Mouse (Mus musculus) stomach, postnatal 0 days (tissue): ENCODE results near the gene Ipp. TPM values are rescaled to one million over a fixed set of nuclear protein-coding genes. Genes with fewer than 3 reads are reported as not detected.

ENCODE experiments used
- ATAC-seq: fragments of 200-750 bp; cut with Nextera tagmentation; 2 replicates; pipeline ENCODE4 v1.8.0; 2017; ENCODE audit not compliant: low FRiP score, low TSS enrichment
- DNase-seq: peaks from one replicate; pipeline ENCODE4 v3.0.0-alpha.2; 2016; ENCODE audit warnings: low spot score
- H3K27ac ChIP-seq: fragments of 300-500 bp; sonication (generic); replicated peaks from 2 replicates; pipeline ENCODE4 v1.5.1; 2014; ENCODE audit warnings: mild to moderate bottlenecking, control low read depth
- H3K27me3 ChIP-seq: fragments of 300-500 bp; sonication (generic); 2 replicates; pipeline ENCODE4 v1.6.1; 2014; ENCODE audit warnings: low read length; ENCODE audit not compliant: control insufficient read depth, insufficient read depth
- H3K36me3 ChIP-seq: fragments of 300-500 bp; sonication (generic); 2 replicates; pipeline ENCODE4 v1.6.1; 2014; ENCODE audit warnings: low read length, mixed read lengths; ENCODE audit not compliant: control insufficient read depth, insufficient read depth
- H3K4me1 ChIP-seq: fragments of 300-500 bp; sonication (generic); replicated peaks from 2 replicates; pipeline ENCODE4 v1.6.1; 2014; ENCODE audit warnings: antibody characterized with exemption; ENCODE audit not compliant: control insufficient read depth, insufficient read depth
- H3K4me2 ChIP-seq: fragments of 300-500 bp; sonication (generic); replicated peaks from 2 replicates; pipeline ENCODE4 v1.6.1; 2014; ENCODE audit warnings: low read depth, mild to moderate bottlenecking, control low read depth, moderate library complexity
- H3K4me3 ChIP-seq: fragments of 300-500 bp; sonication (generic); 2 replicates; pipeline ENCODE4 v1.5.1; 2014; ENCODE audit warnings: low read depth, low read length, control low read depth
- H3K9ac ChIP-seq: fragments of 300-500 bp; sonication (generic); 2 replicates; pipeline ENCODE4 v1.6.1; 2014; ENCODE audit warnings: mild to moderate bottlenecking, low read length, control low read depth, mixed read lengths
- H3K9me3 ChIP-seq: fragments of 300-500 bp; sonication (generic); 2 replicates; pipeline ENCODE4 v1.6.1; 2016; ENCODE audit warnings: low read length; ENCODE audit not compliant: control insufficient read depth
- CTCF ChIP-seq: IDR thresholded peaks from 2 replicates; pipeline ENCODE4 v1.5.1; 2016; ENCODE audit warnings: antibody characterized with exemption, low read depth, mild to moderate bottlenecking, moderate library complexity
- EP300 ChIP-seq: optimal IDR thresholded peaks from 2 replicates; pipeline ENCODE3; 2016; ENCODE audit warnings: antibody characterized with exemption
- WGBS: fragments of 180-500 bp; shearing (Covaris S2); extraction: QIAGEN DNeasy Blood & Tissue Kit; methylation state at CpG from one replicate; pipeline ENCODE4 v1.1.7; 2014; 5-methylcytosine and 5-hydroxymethylcytosine counted together
- polyA plus RNA-seq: library from polyadenylated mRNA; unstranded; fragments of >200 nt; fragmentation: Nextera tagmentation; extraction: Ambion mirVana; gene quantifications from 2 replicates; pipeline ENCODE4 v1.2.1, GENCODE M21; 2015

Gene Ipp
- polyA plus RNA-seq, 1 experiment from 2014 or later = 8.4 TPM

DNA sequence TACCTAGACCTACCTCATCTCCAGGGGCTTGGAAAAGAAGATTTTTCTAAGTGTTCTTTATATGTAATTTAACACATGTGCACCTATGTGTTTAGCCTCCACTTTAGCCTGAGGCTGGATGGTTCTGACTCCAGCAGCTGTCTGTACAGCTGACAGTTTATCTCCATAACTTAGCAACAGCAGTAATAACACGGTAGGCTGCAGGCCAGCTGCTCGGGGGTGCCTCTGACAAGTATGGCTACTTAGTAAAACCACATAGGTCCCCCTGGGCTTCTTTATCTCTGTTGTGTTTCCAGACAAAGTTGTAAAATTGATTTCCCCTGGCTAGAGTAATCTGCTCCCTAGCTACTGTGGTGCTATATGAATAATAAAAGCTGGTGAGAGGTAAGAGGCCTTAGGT, 23.9 kb upstream of the Ipp start:
- ATAC-seq (no peak), DNase-seq (no peak)
- Histone ChIP-seq H3K9me3 (no peaks in the 10 kb centered on the region), H3K4me2 (no peak overlapping the region), H3K4me1 (no peaks in the 10 kb centered on the region), H3K27ac (no peak overlapping the region), H3K4me3 (no peak overlapping the region), H3K36me3 (no peaks in the 10 kb centered on the region), H3K27me3 (no peaks in the 10 kb centered on the region), H3K9ac (no peak overlapping the region)
- WGBS = 24% methylated on average over 2 of the region's 2 CpGs
- TF ChIP-seq CTCF (no peak), EP300 (no peak)

DNA sequence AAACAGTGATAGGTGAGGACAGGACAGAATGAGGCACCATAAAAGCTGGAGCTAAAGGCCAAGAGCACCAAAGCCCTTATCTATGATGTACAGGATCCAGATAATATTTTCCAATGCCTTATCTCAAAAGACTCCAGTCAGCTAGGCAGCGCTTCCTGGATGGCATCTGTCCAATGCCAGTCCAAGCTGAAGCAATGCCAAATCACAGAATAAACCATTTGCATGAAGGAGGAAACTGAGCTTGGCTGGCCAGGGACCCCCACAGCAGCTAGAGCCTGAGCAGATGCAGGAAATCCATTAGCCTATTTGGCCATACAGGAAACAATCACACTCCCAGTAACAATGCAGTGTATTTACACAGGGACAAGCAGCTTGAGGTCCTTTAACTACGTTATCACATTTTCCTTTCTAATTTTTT, 16.2 kb upstream of the Ipp start:
- peak; percentile 37 for DNase-seq
- Histone ChIP-seq H3K4me3 (no peak overlapping the region), H3K27me3 (no peaks in the 10 kb centered on the region), H3K9me3 (peaks cover 3% of the 10 kb centered on the region; the same call in 1 of the 2 replicates), H3K4me2 (no peak overlapping the region), H3K4me1 (no peaks in the 10 kb centered on the region), H3K9ac (no peak overlapping the region), H3K36me3 (no peaks in the 10 kb centered on the region), H3K27ac (no peak overlapping the region)
- WGBS = 29% methylated on average over 2 of the region's 2 CpGs
- TF ChIP-seq EP300 (no peak), CTCF (no peak)
- peak; percentile 73 for ATAC-seq

DNA sequence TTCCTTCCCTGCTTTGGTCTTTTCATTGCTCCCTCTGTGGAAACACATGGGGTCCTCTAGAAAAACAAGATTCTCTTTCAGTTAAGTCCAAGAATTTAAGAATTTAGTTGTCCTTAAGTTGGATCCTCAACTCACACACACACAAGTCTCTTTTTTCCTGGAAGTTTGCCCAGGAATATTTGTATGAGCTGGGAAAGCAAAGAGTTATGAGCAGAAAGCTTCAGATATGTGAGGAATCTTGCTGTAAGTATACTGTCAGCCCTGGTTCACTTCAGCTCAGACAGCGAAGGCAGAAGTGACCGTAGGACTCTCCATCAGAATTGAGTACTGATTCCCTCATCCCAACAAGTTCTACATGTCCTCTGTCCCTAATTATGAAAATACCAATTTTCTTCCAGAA, 15.5 kb upstream of the Ipp start:
- H3K36me3 ChIP-seq = no peaks in the 10 kb centered on the region
- WGBS = 35% methylated on average over 2 of the region's 2 CpGs
- H3K9me3 ChIP-seq = peaks cover 3% of the 10 kb centered on the region; the same call in 1 of the 2 replicates
- no peak overlapping the region for H3K4me2 ChIP-seq
- DNase-seq (no peak), ATAC-seq (no peak)
- H3K27me3 ChIP-seq = no peaks in the 10 kb centered on the region
- H3K27ac ChIP-seq = peak overlapping the region; percentile 30; the same call in 1 of the 2 replicates
- H3K9ac ChIP-seq = no peak overlapping the region
- TF ChIP-seq CTCF = no peak
- TF ChIP-seq EP300 = no peak
- H3K4me1 ChIP-seq = no peaks in the 10 kb centered on the region
- no peak overlapping the region for H3K4me3 ChIP-seq

DNA sequence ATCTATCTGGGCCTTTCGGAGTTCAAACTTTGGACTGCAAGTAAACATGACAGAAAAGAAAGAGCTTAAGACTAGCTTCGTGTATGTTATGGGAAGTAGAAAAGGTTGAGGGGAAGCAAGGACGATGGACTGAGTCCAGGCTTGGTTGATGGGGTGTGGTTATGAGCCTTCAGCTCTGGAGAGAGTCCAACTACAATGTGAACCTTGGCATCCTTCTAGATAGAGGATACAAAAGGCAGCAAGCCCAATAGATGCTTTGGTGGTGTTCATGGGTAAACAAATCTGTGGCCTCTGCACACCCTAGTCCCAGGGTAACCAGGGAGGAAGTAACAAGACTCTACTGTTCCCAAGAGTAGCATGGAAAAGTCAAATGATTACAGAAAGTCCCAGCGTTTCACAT, 14.9 kb upstream of the Ipp start:
- Histone ChIP-seq H3K27ac (0 out of 2 replicates have a peak overlapping the region, but pooled peaks have one; percentile 20), H3K4me1 (no peaks in the 10 kb centered on the region), H3K36me3 (no peaks in the 10 kb centered on the region), H3K4me3 (no peak overlapping the region), H3K9ac (no peak overlapping the region), H3K9me3 (peaks cover 3% of the 10 kb centered on the region; the same call in 1 of the 2 replicates), H3K27me3 (no peaks in the 10 kb centered on the region), H3K4me2 (no peak overlapping the region)
- WGBS = 34% methylated on average over 4 of the region's 4 CpGs
- DNase-seq (peak; percentile 15), ATAC-seq (peak; percentile 80)
- no peak for TF ChIP-seq EP300
- TF ChIP-seq CTCF = no peak

DNA sequence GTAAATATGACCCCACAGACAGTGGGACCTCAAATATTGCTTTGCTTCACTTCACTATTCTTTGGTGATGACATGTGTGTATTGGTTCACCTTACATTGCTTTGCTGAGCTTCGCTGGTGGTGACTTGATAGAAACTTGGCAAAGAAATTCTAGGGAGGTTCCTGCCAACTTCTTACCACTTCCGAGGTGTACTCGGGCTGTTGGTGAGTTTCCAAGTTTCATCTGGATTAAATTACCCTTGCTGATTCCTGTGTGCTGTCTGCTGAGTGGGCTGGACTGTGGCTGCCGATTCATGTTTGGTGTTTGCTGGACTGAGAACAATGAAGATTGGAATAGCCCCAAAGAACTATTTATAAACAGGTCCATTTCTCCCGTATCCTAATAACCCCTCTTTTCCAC, 13.7 kb upstream of the Ipp start:
- H3K4me1 ChIP-seq = no peaks in the 10 kb centered on the region
- no peak overlapping the region for H3K9ac ChIP-seq
- H3K4me2 ChIP-seq = no peak overlapping the region
- no peak for DNase-seq
- TF ChIP-seq CTCF = no peak
- no peak for TF ChIP-seq EP300
- ATAC-seq = no peak
- 74% methylated on average over 5 of the region's 5 CpGs for WGBS
- H3K36me3 ChIP-seq = no peaks in the 10 kb centered on the region
- H3K27me3 ChIP-seq = no peaks in the 10 kb centered on the region
- H3K27ac ChIP-seq = no peak overlapping the region
- no peak overlapping the region for H3K4me3 ChIP-seq
- peaks cover 3% of the 10 kb centered on the region; the same call in 1 of the 2 replicates for H3K9me3 ChIP-seq

DNA sequence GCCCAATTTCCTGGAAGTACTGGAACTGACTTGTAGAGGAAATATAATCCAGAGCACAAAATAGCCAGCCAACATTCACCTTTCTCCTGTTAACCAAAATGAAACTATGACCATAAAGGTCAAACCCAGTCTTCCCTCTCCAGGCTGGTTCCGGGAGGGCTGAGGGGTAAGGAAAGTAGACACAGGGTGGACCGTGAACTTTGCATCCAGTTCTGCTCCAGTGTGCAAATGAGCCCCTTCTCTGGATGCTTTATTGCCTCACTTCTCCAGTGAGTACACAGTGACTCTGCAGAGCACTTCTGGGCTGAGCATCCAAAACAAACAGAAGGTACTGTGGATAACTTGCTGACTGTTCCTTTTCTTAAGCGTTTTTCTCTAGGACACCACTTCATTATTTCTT, 7.4 kb upstream of the Ipp start:
- H3K27ac ChIP-seq = no peak overlapping the region
- ATAC-seq (no peak), DNase-seq (no peak)
- no peaks in the 10 kb centered on the region for H3K4me1 ChIP-seq
- H3K36me3 ChIP-seq = no peaks in the 10 kb centered on the region
- TF ChIP-seq CTCF (no peak), EP300 (no peak)
- H3K9ac ChIP-seq = no peak overlapping the region
- no peak overlapping the region for H3K4me3 ChIP-seq
- 66% methylated on average over 3 of the region's 3 CpGs for WGBS
- no peaks in the 10 kb centered on the region for H3K27me3 ChIP-seq
- no peaks in the 10 kb centered on the region for H3K9me3 ChIP-seq
- no peak overlapping the region for H3K4me2 ChIP-seq
